Mouse (Mus musculus) erythroblast, embryonic 14.5 days (primary cell): ENCODE data around the gene Olfr1412. TPM values are rescaled to one million over a fixed set of nuclear protein-coding genes. Genes with fewer than 3 reads are reported as not detected.

Experiments
- H3K27me3 ChIP-seq: 2 replicates; pipeline ENCODE4 v1.6.1; 2012; ENCODE audit warnings: inconsistent platforms; ENCODE audit not compliant: control insufficient read depth
- H3K36me3 ChIP-seq: 2 replicates; pipeline ENCODE4 v1.6.1; 2012; ENCODE audit warnings: mild to moderate bottlenecking, inconsistent platforms; ENCODE audit not compliant: control insufficient read depth
- H3K4me1 ChIP-seq: 2 replicates; pipeline ENCODE4 v1.6.1; 2012; ENCODE audit warnings: inconsistent platforms; ENCODE audit not compliant: control insufficient read depth
- H3K4me3 ChIP-seq: replicated peaks from 2 replicates; pipeline ENCODE3; 2012; ENCODE audit warnings: moderate library complexity, mild to moderate bottlenecking, inconsistent platforms
- H3K9me3 ChIP-seq: 2 replicates; pipeline ENCODE4 v1.6.1; 2012; ENCODE audit warnings: low read length, inconsistent platforms, mixed read lengths; ENCODE audit not compliant: control insufficient read depth
- GATA1 ChIP-seq: IDR thresholded peaks from 2 replicates; pipeline ENCODE4 v1.6.1; 2012; ENCODE audit warnings: low read length, inconsistent platforms, mixed read lengths
- TAL1 ChIP-seq: IDR thresholded peaks from 3 replicates; pipeline ENCODE4 v1.6.1; 2012; ENCODE audit warnings: low read length, inconsistent platforms, mixed read lengths
- polyA plus RNA-seq: library from polyadenylated mRNA; stranded (reverse); fragments of >175 nt; gene quantifications from 2 replicates; pipeline ENCODE4 v1.2.3, GENCODE M21; 2012

The Olfr1412 gene
- polyA plus RNA-seq = not detected in 2 replicates

DNA sequence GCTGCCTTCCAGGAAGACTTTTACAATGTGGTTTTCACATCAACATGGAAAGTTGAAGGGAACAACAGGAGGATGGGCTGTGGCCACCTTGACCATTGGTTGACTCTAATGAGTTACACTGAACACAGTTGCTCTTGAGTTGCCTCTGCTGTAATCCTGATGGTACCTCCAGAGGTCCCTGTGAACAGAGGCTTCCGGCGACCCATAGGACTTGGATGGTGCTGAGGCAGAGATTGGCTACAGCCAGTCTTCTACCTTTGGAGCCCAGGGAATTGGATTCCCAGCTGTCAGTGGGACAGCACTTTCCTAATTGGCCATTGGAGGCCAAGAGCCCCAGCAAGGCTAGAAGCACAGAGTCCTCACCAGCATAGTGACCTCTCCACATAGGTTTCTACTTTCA is at the start of gene Olfr1412:
TSS of gene Olfr1412 (plus strand) at position 301 of the 400 bp plus-strand sequence.
- H3K4me1 ChIP-seq = no peaks in the 10 kb centered on the region
- no peak within 1 kb of the TSS for H3K4me3 ChIP-seq
- no peaks in the 10 kb centered on the region for H3K9me3 ChIP-seq
- no peaks in the 10 kb centered on the region for H3K27me3 ChIP-seq
- TF ChIP-seq GATA1 (no peak), TAL1 (no peak)
- H3K36me3 ChIP-seq = no peaks in the 10 kb centered on the region

GRCm38 (mm10) chr1:92536972-92537371 is 48.6 kb upstream of the Olfr1412 start:
- Histone ChIP-seq H3K9me3 (no peaks in the 10 kb centered on the region), H3K27me3 (no peaks in the 10 kb centered on the region), H3K36me3 (no peaks in the 10 kb centered on the region), H3K4me1 (no peaks in the 10 kb centered on the region; the same call in 1 of the 2 replicates), H3K4me3 (no peak overlapping the region)
- TF ChIP-seq GATA1 (no peak), TAL1 (no peak)

- H3K36me3 ChIP-seq = no peaks in the 10 kb centered on the region
- no peaks in the 10 kb centered on the region for H3K9me3 ChIP-seq
- H3K27me3 ChIP-seq = no peaks in the 10 kb centered on the region
- no peaks in the 10 kb centered on the region; the same call in 1 of the 2 replicates for H3K4me1 ChIP-seq
- TF ChIP-seq GATA1 = no peak
- no peak for TF ChIP-seq TAL1
- no peak overlapping the region for H3K4me3 ChIP-seq
Observed at GRCm38 (mm10) chr1:92539071-92539470, 46.5 kb upstream of the Olfr1412 start.

- no peaks in the 10 kb centered on the region for H3K36me3 ChIP-seq
- H3K4me1 ChIP-seq = no peaks in the 10 kb centered on the region
- H3K4me3 ChIP-seq = no peak overlapping the region
- TF ChIP-seq GATA1 = no peak
- no peaks in the 10 kb centered on the region for H3K9me3 ChIP-seq
- no peaks in the 10 kb centered on the region for H3K27me3 ChIP-seq
Observed at GRCm38 (mm10) chr1:92545929-92546328, 39.6 kb upstream of the Olfr1412 start.

DNA sequence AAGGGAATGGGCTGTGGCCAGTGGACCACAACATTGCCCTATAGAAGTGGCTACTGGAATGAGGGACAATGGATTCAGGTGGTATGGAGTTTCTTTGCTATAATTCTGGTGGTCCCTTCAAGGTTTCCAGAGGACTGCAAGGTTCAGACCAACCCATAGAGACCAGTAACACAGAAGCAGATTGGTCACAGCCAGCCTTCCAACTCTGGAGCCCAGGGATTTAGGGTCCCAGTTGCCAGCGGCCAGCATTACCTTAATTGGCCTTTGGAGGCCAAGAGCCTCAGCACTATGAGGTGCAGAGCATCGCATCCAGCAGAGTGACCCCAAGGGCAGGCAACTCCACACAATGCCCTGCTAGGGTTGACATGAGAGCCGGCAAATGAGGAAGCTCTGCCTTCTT is 14.6 kb upstream of the Olfr1412 start, which contains the start of gene Olfr1413:
TSS of gene Olfr1413 (plus strand) at position 301 of the 400 bp plus-strand sequence.
- H3K27me3 ChIP-seq = no peaks in the 10 kb centered on the region
- H3K36me3 ChIP-seq = no peaks in the 10 kb centered on the region
- H3K4me1 ChIP-seq = no peaks in the 10 kb centered on the region
- H3K4me3 ChIP-seq = no peak within 1 kb of the TSS
- TF ChIP-seq GATA1 (no peak), TAL1 (no peak)
- no peaks in the 10 kb centered on the region for H3K9me3 ChIP-seq

- H3K27me3 ChIP-seq = no peaks in the 10 kb centered on the region
- no peak for TF ChIP-seq GATA1
- TF ChIP-seq TAL1 = no peak
- no peaks in the 10 kb centered on the region for H3K4me1 ChIP-seq
- H3K4me3 ChIP-seq = no peak within 1 kb of the TSS
- H3K36me3 ChIP-seq = no peaks in the 10 kb centered on the region
- H3K9me3 ChIP-seq = no peaks in the 10 kb centered on the region
Observed at GRCm38 (mm10) chr1:92594111-92594510, 8.5 kb downstream of the Olfr1412 start, which contains the start of gene Olfr1411. TSS of gene Olfr1411 (plus strand) at chr1:92594411.

GRCm38 (mm10) chr1:92596019-92596418 is 10.4 kb downstream of the Olfr1412 start:
- H3K27me3 ChIP-seq = no peaks in the 10 kb centered on the region
- H3K4me3 ChIP-seq = no peak overlapping the region
- no peaks in the 10 kb centered on the region for H3K9me3 ChIP-seq
- H3K4me1 ChIP-seq = no peaks in the 10 kb centered on the region
- no peak for TF ChIP-seq TAL1
- TF ChIP-seq GATA1 = no peak
- H3K36me3 ChIP-seq = no peaks in the 10 kb centered on the region

GRCm38 (mm10) chr1:92605482-92605881 is 19.9 kb downstream of the Olfr1412 start, which contains the start of gene Olfr1410:
TSS of gene Olfr1410 (plus strand) at chr1:92605782.
- no peaks in the 10 kb centered on the region for H3K36me3 ChIP-seq
- H3K4me1 ChIP-seq = no peaks in the 10 kb centered on the region
- no peaks in the 10 kb centered on the region for H3K27me3 ChIP-seq
- no peak within 1 kb of the TSS for H3K4me3 ChIP-seq
- no peaks in the 10 kb centered on the region for H3K9me3 ChIP-seq
- no peak for TF ChIP-seq GATA1
- TF ChIP-seq TAL1 = no peak

DNA sequence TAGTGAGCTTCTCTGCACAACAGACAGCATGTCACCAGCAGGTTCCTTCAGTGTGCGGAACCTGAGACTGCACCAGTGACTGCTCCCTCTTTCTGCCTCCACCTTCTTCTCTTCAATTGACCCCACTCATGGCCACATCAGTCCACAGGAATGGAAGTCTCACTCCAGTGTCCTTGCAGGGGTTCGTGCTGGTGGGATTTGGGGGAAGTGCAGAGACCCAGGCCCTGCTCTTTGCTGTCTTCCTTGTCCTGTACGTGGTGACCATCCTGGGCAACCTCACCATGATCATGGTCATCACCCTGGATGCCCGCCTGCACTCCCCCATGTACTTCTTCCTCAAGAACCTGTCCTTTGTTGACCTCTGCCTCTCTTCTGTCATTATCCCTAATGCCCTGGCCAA is 22.1 kb downstream of the Olfr1412 start:
- Histone ChIP-seq H3K4me3 (no peak overlapping the region), H3K9me3 (no peaks in the 10 kb centered on the region), H3K27me3 (no peaks in the 10 kb centered on the region), H3K4me1 (no peaks in the 10 kb centered on the region), H3K36me3 (no peaks in the 10 kb centered on the region)
- TF ChIP-seq GATA1 = no peak
- no peak for TF ChIP-seq TAL1

DNA sequence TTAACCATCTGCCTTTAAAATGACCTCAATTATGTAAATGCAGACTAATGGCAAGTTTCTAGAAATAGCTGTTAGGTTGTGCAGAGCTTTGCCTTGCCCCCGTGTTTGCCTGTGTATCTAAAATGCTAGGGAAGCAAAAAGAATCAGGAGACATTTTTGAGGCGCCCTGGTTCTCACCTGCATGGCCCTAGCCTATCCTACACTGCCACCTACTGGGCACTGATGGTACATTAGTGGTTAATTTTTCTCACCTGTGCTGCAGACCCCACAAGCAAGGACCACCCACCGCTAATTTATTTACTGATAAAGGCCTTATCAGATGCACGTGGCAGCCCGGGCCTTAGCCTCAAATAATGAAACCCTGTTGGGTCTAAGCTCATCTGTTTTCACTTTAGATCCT is 25.4 kb downstream of the Olfr1412 start:
- Histone ChIP-seq H3K27me3 (no peaks in the 10 kb centered on the region), H3K36me3 (no peaks in the 10 kb centered on the region), H3K4me3 (no peak overlapping the region), H3K4me1 (no peaks in the 10 kb centered on the region), H3K9me3 (no peaks in the 10 kb centered on the region)
- TF ChIP-seq GATA1 (no peak), TAL1 (no peak)
